Mouse (Mus musculus) liver, embryonic 13.5 days (tissue): Measurements from ENCODE around the gene Ric1. TPM values are rescaled to one million over a fixed set of nuclear protein-coding genes. Genes with fewer than 3 reads are reported as not detected.

Experiments used
- ATAC-seq: fragments of 200-750 bp; cut with Nextera tagmentation; 2 replicates; pipeline ENCODE4 v1.8.0; 2017; ENCODE audit warnings: low read depth, mild to moderate bottlenecking, moderate number of reproducible peaks, moderate library complexity
- DNase-seq: peaks from one replicate; pipeline ENCODE4 v3.0.0; 2022
- H3K27ac ChIP-seq: fragments of 300-500 bp; sonication (generic); 2 replicates; pipeline ENCODE4 v1.5.1; 2015; ENCODE audit warnings: moderate library complexity, mild to moderate bottlenecking, inconsistent platforms
- H3K27me3 ChIP-seq: fragments of 300-500 bp; sonication (generic); 2 replicates; pipeline ENCODE4 v1.6.1; 2015; ENCODE audit warnings: mild to moderate bottlenecking, inconsistent platforms
- H3K36me3 ChIP-seq: fragments of 300-500 bp; sonication (generic); 2 replicates; pipeline ENCODE4 v1.6.1; 2015; ENCODE audit warnings: mild to moderate bottlenecking, inconsistent platforms
- H3K4me1 ChIP-seq: fragments of 300-500 bp; sonication (generic); replicated peaks from 2 replicates; pipeline ENCODE4 v1.6.1; 2015; ENCODE audit warnings: inconsistent platforms
- H3K4me2 ChIP-seq: fragments of 300-500 bp; sonication (generic); 2 replicates; pipeline ENCODE4 v1.6.1; 2015; ENCODE audit warnings: inconsistent platforms, mild to moderate bottlenecking, moderate library complexity
- H3K4me3 ChIP-seq: fragments of 300-500 bp; sonication (generic); replicated peaks from 2 replicates; pipeline ENCODE4 v1.5.1; 2015; ENCODE audit warnings: mild to moderate bottlenecking, inconsistent platforms
- H3K9ac ChIP-seq: fragments of 300-500 bp; sonication (generic); 2 replicates; pipeline ENCODE4 v1.6.1; 2015; ENCODE audit warnings: mild to moderate bottlenecking, inconsistent platforms
- H3K9me3 ChIP-seq: fragments of 300-500 bp; sonication (generic); replicated peaks from 2 replicates; pipeline ENCODE4 v1.6.1; 2016; ENCODE audit warnings: inconsistent platforms
- WGBS: fragments of 180-500 bp; shearing (Covaris S2); methylation state at CpG from one replicate; pipeline ENCODE4 v1.1.7; 2015; ENCODE audit not compliant: insufficient replicate concordance; 5-methylcytosine and 5-hydroxymethylcytosine counted together
- polyA plus RNA-seq: library from polyadenylated mRNA; unstranded; fragments of >200 nt; fragmentation: Nextera tagmentation; extraction: Ambion mirVana; gene quantifications from 2 replicates; pipeline ENCODE4 v1.2.1, GENCODE M21; 2015

Gene Ric1
- 3.4 and 3.6 TPM in 2 replicates for polyA plus RNA-seq

DNA sequence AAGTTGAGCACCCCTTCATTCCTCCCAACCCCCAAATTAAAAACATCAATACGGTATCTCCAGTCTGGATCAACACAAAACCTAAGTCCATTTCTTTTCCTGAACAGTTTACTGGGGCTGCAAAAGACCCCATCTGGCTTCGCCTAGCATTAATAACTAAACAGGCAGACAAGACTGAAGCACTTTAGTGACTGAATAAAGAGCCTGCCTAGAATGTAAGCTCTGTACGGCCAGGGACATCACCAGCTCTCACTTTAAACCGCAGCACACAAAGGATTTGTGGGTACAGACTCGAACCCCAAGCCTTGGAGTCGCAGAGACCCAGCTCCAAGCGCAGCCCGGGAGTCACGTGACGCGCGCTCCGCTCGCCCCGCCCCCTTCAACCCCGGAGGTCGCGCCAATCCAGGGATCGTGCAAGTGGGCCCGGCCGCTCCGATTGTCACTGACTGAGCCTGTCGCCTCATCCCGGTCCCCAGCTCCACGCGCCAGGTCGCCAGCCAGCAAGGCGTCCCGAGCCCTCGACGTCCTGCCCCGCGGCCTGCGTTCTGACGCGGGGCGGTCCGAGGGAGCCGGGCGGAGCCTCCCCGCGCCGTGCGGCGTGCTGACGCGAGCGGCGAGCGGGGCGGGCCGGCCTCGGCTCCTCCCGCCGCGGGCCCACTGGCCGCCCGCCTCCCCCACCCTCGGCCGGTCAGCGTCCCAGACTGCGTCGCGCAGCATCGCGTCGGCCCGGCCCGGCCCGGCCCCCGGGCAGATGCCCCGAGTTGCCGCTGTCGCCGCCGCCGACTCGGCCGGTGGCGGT, at the start of gene Ric1:
Ric1 (plus strand) TSS at position 646 of the 799 bp plus-strand sequence.
- Histone ChIP-seq H3K9ac (peak within 1 kb of the TSS; percentile 95), H3K9me3 (no peaks in the 10 kb centered on the region), H3K4me1 (peaks cover 30% of the 10 kb centered on the region), H3K27ac (peak within 1 kb of the TSS; percentile 92), H3K4me3 (peak within 1 kb of the TSS; percentile 96), H3K36me3 (no peaks in the 10 kb centered on the region), H3K4me2 (peak within 1 kb of the TSS; percentile 97), H3K27me3 (no peaks in the 10 kb centered on the region)
- DNase-seq = peak; percentile 79
- peak; percentile 98 for ATAC-seq
- under 1% methylated on average over 71 of the region's 80 CpGs for WGBS

GRCm38 (mm10) chr19:29472424-29472823, 49.7 kb upstream of the Ric1 start:
- DNase-seq (peak; percentile 14), ATAC-seq (peak; percentile 55; the same call in 1 of the 2 replicates)
- Histone ChIP-seq H3K9me3 (no peaks in the 10 kb centered on the region), H3K4me2 (no peak overlapping the region), H3K4me1 (peaks cover 50% of the 10 kb centered on the region), H3K27ac (no peak overlapping the region), H3K4me3 (no peak overlapping the region), H3K36me3 (no peaks in the 10 kb centered on the region), H3K27me3 (no peaks in the 10 kb centered on the region), H3K9ac (no peak overlapping the region)
- 28% methylated on average over 8 of the region's 8 CpGs for WGBS

- Histone ChIP-seq H3K27me3 (no peaks in the 10 kb centered on the region), H3K4me2 (no peak overlapping the region), H3K4me3 (no peak overlapping the region), H3K36me3 (no peaks in the 10 kb centered on the region), H3K9ac (no peak overlapping the region), H3K4me1 (peaks cover 50% of the 10 kb centered on the region), H3K27ac (no peak overlapping the region), H3K9me3 (no peaks in the 10 kb centered on the region)
- ATAC-seq (no peak), DNase-seq (no peak)
- 59% methylated on average over 5 of the region's 5 CpGs for WGBS
Observed at GRCm38 (mm10) chr19:29472946-29473345, 49.1 kb upstream of the Ric1 start.

DNA sequence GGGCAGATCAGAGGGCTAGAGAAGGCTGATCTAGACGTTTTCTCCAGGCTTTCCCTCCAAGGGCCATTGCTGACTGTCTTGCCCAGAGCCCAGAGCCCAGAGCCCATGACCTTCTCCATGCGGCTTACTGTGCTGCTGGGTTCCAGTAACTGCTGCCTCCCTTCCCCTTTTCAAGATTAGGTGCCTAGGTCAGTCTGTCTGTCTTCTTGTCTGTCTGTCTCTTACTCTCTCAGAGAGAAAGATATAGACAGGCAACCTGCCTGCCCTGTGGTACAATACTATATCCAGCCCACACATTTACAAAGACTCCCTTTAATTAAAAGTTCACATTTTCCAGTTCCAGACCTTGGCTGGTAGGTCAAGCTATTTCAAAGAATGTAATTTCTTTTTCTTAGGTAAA, 47.3 kb upstream of the Ric1 start:
- H3K4me2 ChIP-seq = no peak overlapping the region
- 30% methylated on average over 2 of the region's 2 CpGs for WGBS
- ATAC-seq (no peak), DNase-seq (no peak)
- H3K4me1 ChIP-seq = peaks cover 37% of the 10 kb centered on the region
- H3K9ac ChIP-seq = no peak overlapping the region
- no peak overlapping the region for H3K4me3 ChIP-seq
- no peaks in the 10 kb centered on the region for H3K27me3 ChIP-seq
- H3K27ac ChIP-seq = no peak overlapping the region
- H3K36me3 ChIP-seq = no peaks in the 10 kb centered on the region
- no peaks in the 10 kb centered on the region for H3K9me3 ChIP-seq

- WGBS = 41% methylated on average over 4 of the region's 4 CpGs
- Histone ChIP-seq H3K4me3 (no peak overlapping the region), H3K36me3 (no peaks in the 10 kb centered on the region), H3K4me1 (peaks cover 33% of the 10 kb centered on the region), H3K9me3 (no peaks in the 10 kb centered on the region), H3K27ac (no peak overlapping the region), H3K27me3 (no peaks in the 10 kb centered on the region), H3K4me2 (no peak overlapping the region), H3K9ac (no peak overlapping the region)
- ATAC-seq (no peak), DNase-seq (no peak)
Observed at GRCm38 (mm10) chr19:29475210-29475620, 46.9 kb upstream of the Ric1 start.

GRCm38 (mm10) chr19:29478598-29478997, 43.5 kb upstream of the Ric1 start:
- Histone ChIP-seq H3K9me3 (no peaks in the 10 kb centered on the region), H3K4me1 (peaks cover 33% of the 10 kb centered on the region), H3K27ac (no peak overlapping the region), H3K27me3 (no peaks in the 10 kb centered on the region), H3K36me3 (no peaks in the 10 kb centered on the region), H3K9ac (no peak overlapping the region), H3K4me2 (no peak overlapping the region), H3K4me3 (no peak overlapping the region)
- WGBS = 11% methylated on average over 4 of the region's 4 CpGs
- DNase-seq (no peak), ATAC-seq (no peak)

DNA sequence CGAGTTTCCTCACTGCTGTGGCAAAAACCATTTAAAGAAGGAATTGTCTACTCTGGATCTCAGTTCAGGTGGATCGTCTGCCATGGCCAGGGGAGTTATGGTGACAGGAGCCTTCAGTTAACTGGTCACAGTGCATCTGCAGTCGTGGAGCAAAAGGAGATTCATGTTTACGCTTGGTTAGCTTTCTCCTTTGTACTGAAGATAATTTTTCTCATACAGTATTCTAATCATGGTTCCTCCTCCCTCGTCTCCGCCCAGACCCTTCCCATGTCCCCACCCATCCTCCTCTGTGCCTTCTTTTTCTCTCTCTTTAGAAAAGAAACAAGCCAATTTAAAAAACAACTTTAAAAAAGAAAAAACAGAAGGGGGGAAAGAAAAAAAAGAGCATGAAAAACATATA, 40.5 kb upstream of the Ric1 start:
- H3K4me1 ChIP-seq = peaks cover 20% of the 10 kb centered on the region
- H3K27ac ChIP-seq = no peak overlapping the region
- no peaks in the 10 kb centered on the region for H3K9me3 ChIP-seq
- 45% methylated on average over 6 of the region's 6 CpGs for WGBS
- no peak for DNase-seq
- no peak overlapping the region for H3K4me2 ChIP-seq
- no peaks in the 10 kb centered on the region for H3K27me3 ChIP-seq
- H3K36me3 ChIP-seq = no peaks in the 10 kb centered on the region
- ATAC-seq = no peak
- H3K9ac ChIP-seq = no peak overlapping the region
- H3K4me3 ChIP-seq = no peak overlapping the region

- ATAC-seq = peak; percentile 63
- Histone ChIP-seq H3K4me3 (no peak overlapping the region), H3K27ac (no peak overlapping the region), H3K9ac (0 out of 2 replicates have a peak overlapping the region, but pooled peaks have one; percentile 5), H3K27me3 (no peaks in the 10 kb centered on the region), H3K9me3 (no peaks in the 10 kb centered on the region), H3K4me1 (peaks cover 20% of the 10 kb centered on the region), H3K36me3 (no peaks in the 10 kb centered on the region), H3K4me2 (no peak overlapping the region)
- 50% methylated on average over 5 of the region's 5 CpGs for WGBS
- DNase-seq = no peak
Observed at GRCm38 (mm10) chr19:29482148-29482547, 39.9 kb upstream of the Ric1 start.

DNA sequence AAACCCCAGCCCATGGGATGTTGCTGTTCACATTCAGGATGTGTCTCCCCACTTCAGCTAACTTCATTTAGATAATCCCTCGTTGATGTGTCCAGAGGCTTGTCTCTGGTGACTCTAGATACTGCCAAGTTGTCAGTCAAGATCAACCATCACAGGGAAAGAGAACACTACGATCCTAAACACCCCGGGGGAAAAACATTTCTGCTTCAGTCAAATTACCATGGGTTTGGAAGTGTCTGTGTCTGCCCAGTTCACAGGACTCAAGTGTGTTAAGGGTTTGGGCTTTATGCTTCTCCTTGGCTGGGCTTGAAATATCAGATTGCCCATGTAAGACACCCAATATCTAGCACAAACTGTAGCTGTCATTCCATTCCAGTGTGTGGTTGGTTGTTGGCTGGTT, 39.4 kb upstream of the Ric1 start:
- Histone ChIP-seq H3K27me3 (no peaks in the 10 kb centered on the region), H3K4me3 (no peak overlapping the region), H3K9me3 (no peaks in the 10 kb centered on the region), H3K4me1 (peaks cover 25% of the 10 kb centered on the region), H3K36me3 (no peaks in the 10 kb centered on the region), H3K27ac (no peak overlapping the region), H3K9ac (no peak overlapping the region), H3K4me2 (no peak overlapping the region)
- WGBS = 21% methylated on average over 3 of the region's 3 CpGs
- ATAC-seq (no peak), DNase-seq (no peak)

DNA sequence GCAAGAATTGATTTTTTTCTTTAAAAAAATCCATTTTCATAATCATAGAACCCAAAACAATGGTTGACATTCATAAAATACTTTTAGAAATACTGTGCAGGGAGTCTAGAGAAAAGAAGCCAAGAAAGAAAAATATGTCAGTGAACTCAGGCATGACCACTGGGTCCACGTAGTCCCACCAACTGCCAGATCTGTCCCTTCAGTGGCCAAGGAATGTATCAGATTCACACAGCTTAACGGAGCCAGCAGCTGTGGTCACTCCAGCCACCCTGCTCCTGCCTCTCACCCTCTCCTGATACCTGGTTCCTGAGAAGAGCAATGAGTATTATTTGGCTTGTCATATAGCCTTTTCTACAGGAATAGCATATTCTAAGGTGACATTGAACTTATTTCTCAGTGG, 38.7 kb upstream of the Ric1 start:
- DNase-seq (no peak), ATAC-seq (no peak)
- Histone ChIP-seq H3K36me3 (no peaks in the 10 kb centered on the region), H3K27me3 (no peaks in the 10 kb centered on the region), H3K9me3 (no peaks in the 10 kb centered on the region), H3K9ac (no peak overlapping the region), H3K4me3 (no peak overlapping the region), H3K27ac (no peak overlapping the region), H3K4me2 (no peak overlapping the region), H3K4me1 (peaks cover 32% of the 10 kb centered on the region)
- WGBS = 58% methylated on average over 2 of the region's 2 CpGs

- 27% methylated on average over 2 of the region's 2 CpGs for WGBS
- DNase-seq (no peak), ATAC-seq (no peak)
Observed at GRCm38 (mm10) chr19:29484537-29484936, 37.5 kb upstream of the Ric1 start.

More at GRCm38 (mm10) chr19:29484537-29484936, 37.5 kb upstream of the Ric1 start:
- Histone ChIP-seq H3K27ac (no peak overlapping the region), H3K27me3 (no peaks in the 10 kb centered on the region), H3K9ac (no peak overlapping the region), H3K4me2 (no peak overlapping the region), H3K4me3 (no peak overlapping the region), H3K4me1 (peaks cover 37% of the 10 kb centered on the region), H3K36me3 (no peaks in the 10 kb centered on the region), H3K9me3 (no peaks in the 10 kb centered on the region)
